Mouse (Mus musculus) R1 (cell line): ENCODE data around the gene 1700016H13Rik.

Experiments
- DNase-seq: peaks from one replicate; pipeline ENCODE4 v3.0.0-alpha.2; 2018; ENCODE audit warnings: low read depth, low spot score

1700016H13Rik gene

DNA sequence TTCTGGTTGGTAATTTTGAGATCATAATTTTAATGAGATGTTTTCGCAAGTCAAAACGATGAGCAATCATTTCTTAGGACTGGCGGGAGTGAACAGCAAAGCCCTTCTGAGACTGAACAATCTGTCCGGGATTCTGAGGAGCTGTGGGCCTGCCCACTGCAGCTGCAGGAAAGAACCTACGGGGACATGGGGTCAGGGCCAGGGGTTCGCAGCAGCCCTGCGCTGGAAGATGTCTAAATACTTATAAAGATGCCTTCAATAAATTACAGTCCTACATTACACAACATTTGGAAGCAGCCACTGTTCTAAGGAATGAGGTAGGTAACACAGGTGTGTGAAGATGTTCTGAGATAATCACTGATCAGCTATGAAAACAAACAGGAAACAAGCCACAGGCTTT is 50.1 kb downstream of the 1700016H13Rik start:
- no peak for DNase-seq

DNA sequence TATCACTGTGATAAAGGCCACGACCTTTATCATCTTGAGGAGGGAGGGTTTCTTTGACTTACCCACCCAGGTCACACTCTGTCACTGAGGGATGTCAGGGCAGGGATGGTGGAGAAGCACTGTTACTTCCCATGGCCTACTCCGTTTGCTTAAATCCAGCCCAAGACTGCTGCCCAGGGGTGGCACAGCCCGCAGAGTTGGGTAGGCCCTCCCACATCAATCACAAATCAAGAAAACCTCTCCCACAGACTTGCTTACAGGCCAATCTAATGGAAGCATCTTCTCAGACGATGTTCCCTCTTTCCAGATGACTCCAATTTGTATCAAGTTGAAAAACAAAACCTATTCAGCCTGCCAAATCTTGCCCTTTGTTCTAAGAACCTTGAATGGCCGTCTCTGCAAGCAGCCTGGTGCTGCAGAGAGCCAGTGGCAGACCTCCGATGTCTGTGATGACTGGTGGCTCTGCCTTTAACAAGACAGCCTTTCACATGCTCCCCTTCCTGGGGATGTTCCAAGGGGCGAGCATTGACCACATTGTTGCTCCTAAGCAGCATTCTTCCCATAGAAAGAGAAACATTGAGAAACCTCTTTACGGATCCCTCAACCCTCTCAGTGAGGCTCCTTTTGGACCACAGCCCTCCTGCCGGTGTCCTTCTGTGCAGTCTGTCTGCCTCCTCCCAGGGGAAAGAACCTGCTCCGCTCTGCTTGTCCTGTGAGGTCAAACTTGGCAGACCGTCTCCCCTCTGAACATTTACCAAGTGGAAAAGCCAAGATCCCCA is 52.5 kb downstream of the 1700016H13Rik start:
- no peak for DNase-seq

DNA sequence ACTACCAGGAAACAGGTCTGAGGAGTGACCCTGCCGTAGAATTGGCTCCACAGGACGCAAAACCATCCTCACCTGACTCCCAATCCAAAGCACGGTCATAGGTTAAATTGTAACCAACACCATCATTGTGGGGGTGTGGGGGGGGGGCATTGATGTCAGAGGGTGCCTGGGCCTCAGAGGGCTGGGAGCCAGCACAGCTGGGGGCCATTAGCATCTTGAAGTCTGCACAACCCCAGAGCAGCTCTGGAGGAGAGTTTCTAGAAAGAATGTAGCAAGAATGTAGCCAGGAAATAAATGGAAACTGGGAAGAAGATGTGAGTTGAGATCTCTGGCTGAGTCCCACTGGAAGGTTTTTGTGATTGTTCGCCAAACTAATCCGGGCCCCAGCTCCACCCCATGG is 56.9 kb downstream of the 1700016H13Rik start:
- no peak for DNase-seq

DNA sequence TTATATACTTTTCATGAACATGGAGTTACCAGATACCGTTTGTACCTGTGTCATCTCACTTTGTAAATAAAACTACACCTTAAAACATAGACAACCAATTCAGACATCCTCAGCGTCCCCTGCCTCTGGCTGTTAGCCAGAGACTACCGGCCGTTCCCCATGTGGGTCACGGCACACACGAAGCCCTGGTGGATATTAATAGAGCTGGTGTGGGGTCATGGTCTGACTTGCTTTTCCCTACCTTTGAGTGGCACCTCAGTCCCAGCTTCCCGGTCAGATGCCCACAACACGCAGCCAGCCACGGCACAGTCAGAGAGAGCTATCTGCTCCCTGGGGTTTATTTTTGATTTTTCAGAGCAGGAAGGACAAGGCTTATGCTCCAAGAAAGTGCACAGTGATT is 57.5 kb downstream of the 1700016H13Rik start:
- no peak for DNase-seq
